Mouse (Mus musculus) thymus, postnatal 4 days (tissue): ENCODE data around the gene Farsb.

Source experiments
- DNase-seq: peaks from one replicate; pipeline ENCODE4 v3.0.0; 2021

Farsb gene

GRCm38 (mm10) chr1:78483430-78483829 is 5.3 kb downstream of the Farsb start:
- no peak for DNase-seq

GRCm38 (mm10) chr1:78472441-78472840 is 16.3 kb downstream of the Farsb start:
- DNase-seq = no peak

GRCm38 (mm10) chr1:78454659-78455058 is 34.0 kb downstream of the Farsb start:
- peak; percentile 30 for DNase-seq

- no peak for DNase-seq
Observed at GRCm38 (mm10) chr1:78453886-78454285, 34.8 kb downstream of the Farsb start.

- DNase-seq = no peak
Observed at GRCm38 (mm10) chr1:78452544-78452943, 36.2 kb downstream of the Farsb start.

GRCm38 (mm10) chr1:78451070-78451854 is 37.4 kb downstream of the Farsb start:
- DNase-seq = no peak

- no peak for DNase-seq
Observed at GRCm38 (mm10) chr1:78448091-78448490, 40.6 kb downstream of the Farsb start.

GRCm38 (mm10) chr1:78446742-78447141 is 42.0 kb downstream of the Farsb start:
- no peak for DNase-seq

- DNase-seq = no peak
Observed at GRCm38 (mm10) chr1:78446232-78446631, 42.5 kb downstream of the Farsb start.

- DNase-seq = no peak
Observed at GRCm38 (mm10) chr1:78443056-78443455, 45.6 kb downstream of the Farsb start.

GRCm38 (mm10) chr1:78440716-78441115 is 48.0 kb downstream of the Farsb start:
- no peak for DNase-seq

GRCm38 (mm10) chr1:78437150-78437549 is 51.5 kb downstream of the Farsb start:
- DNase-seq = no peak

GRCm38 (mm10) chr1:78436445-78436844 is 52.3 kb downstream of the Farsb start:
- DNase-seq = no peak

GRCm38 (mm10) chr1:78435967-78436366 is 52.7 kb downstream of the Farsb start:
- no peak for DNase-seq

GRCm38 (mm10) chr1:78433472-78433871 is 55.2 kb downstream of the Farsb start:
- DNase-seq = no peak

- DNase-seq = no peak
Observed at GRCm38 (mm10) chr1:78428851-78429250, 59.8 kb downstream of the Farsb start.

- DNase-seq = no peak
Observed at GRCm38 (mm10) chr1:78426841-78427240, 61.9 kb downstream of the Farsb start.

- no peak for DNase-seq
Observed at GRCm38 (mm10) chr1:78425793-78426700, 62.6 kb downstream of the Farsb start.

GRCm38 (mm10) chr1:78425309-78425708 is 63.4 kb downstream of the Farsb start:
- no peak for DNase-seq

- no peak for DNase-seq
Observed at GRCm38 (mm10) chr1:78424848-78425247, 63.8 kb downstream of the Farsb start.

GRCm38 (mm10) chr1:78422576-78422975 is 66.1 kb downstream of the Farsb start:
- DNase-seq = no peak

GRCm38 (mm10) chr1:78421749-78422148 is 66.9 kb downstream of the Farsb start:
- no peak for DNase-seq

GRCm38 (mm10) chr1:78420271-78420670 is 68.4 kb downstream of the Farsb start:
- DNase-seq = no peak

- peak; percentile 74 for DNase-seq
Observed at GRCm38 (mm10) chr1:78419593-78419992, 69.1 kb downstream of the Farsb start.
